Mouse (Mus musculus) stomach, embryonic 16.5 days (tissue): Measurements from ENCODE around the gene Fancc. TPM values are rescaled to one million over a fixed set of nuclear protein-coding genes. Genes with fewer than 3 reads are reported as not detected.

Experiments
- ATAC-seq: fragments of 200-750 bp; cut with Nextera tagmentation; 2 replicates; pipeline ENCODE4 v1.8.0; 2017; ENCODE audit warnings: moderate number of reproducible peaks, moderate TSS enrichment; ENCODE audit not compliant: insufficient read depth, low FRiP score
- H3K27ac ChIP-seq: fragments of 300-500 bp; sonication (generic); 2 replicates; pipeline ENCODE4 v1.5.1; 2014; ENCODE audit warnings: low read length
- H3K27me3 ChIP-seq: fragments of 300-500 bp; sonication (generic); 2 replicates; pipeline ENCODE4 v1.6.1; 2014; ENCODE audit warnings: low read length, control low read depth, mixed read lengths; ENCODE audit not compliant: control insufficient read depth, insufficient read depth
- H3K36me3 ChIP-seq: fragments of 300-500 bp; sonication (generic); 2 replicates; pipeline ENCODE4 v1.6.1; 2014; ENCODE audit warnings: low read length; ENCODE audit not compliant: control insufficient read depth, insufficient read depth
- H3K4me1 ChIP-seq: fragments of 300-500 bp; sonication (generic); 2 replicates; pipeline ENCODE4 v1.6.1; 2014; ENCODE audit warnings: low read length, control low read depth, mixed read lengths; ENCODE audit not compliant: control insufficient read depth, insufficient read depth
- H3K4me2 ChIP-seq: fragments of 300-500 bp; sonication (generic); 2 replicates; pipeline ENCODE4 v1.6.1; 2014; ENCODE audit warnings: low read depth, low read length, mixed read lengths
- H3K4me3 ChIP-seq: fragments of 300-500 bp; sonication (generic); replicated peaks from 2 replicates; pipeline ENCODE4 v1.5.1; 2014; ENCODE audit warnings: mild to moderate bottlenecking, low read length
- H3K9ac ChIP-seq: fragments of 300-500 bp; sonication (generic); 2 replicates; pipeline ENCODE4 v1.6.1; 2014; ENCODE audit warnings: low read length
- H3K9me3 ChIP-seq: fragments of 300-500 bp; sonication (generic); replicated peaks from 2 replicates; pipeline ENCODE4 v1.6.1; 2016; ENCODE audit warnings: low read length, control low read depth; ENCODE audit not compliant: control insufficient read depth
- WGBS: fragments of 180-500 bp; shearing (Covaris S2); extraction: QIAGEN DNeasy Blood & Tissue Kit; methylation state at CpG from one replicate; pipeline ENCODE4 v1.1.7; 2014; 5-methylcytosine and 5-hydroxymethylcytosine counted together
- polyA plus RNA-seq: library from polyadenylated mRNA; unstranded; fragments of >200 nt; fragmentation: Nextera tagmentation; extraction: Ambion mirVana; gene quantifications from 2 replicates; pipeline ENCODE4 v1.2.1, GENCODE M21; 2015

The Fancc gene
- polyA plus RNA-seq, 1 experiment from 2014 or later, result 22.0 TPM

DNA sequence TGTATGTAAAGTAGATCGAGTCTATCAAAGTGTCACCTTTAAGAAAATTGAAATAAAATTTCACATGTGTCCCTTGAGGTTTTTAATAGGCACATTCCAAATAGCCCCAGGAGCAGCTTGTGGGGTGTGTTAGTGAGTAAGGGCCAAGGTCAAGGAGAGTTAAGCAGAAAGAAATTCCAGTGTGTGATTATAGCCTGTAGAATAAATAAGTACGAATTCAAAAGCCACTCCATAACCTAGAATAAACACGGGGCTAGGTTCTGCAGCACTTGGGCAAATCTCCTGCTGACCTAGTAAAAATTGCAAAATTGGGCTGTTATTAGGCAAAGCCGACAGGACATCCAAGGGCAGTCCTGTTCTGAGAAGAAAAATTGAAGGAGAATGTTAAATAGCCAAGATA, 37.9 kb upstream of the Fancc start:
- Histone ChIP-seq H3K36me3 (peaks cover 54% of the 10 kb centered on the region), H3K4me2 (no peak overlapping the region), H3K9me3 (no peaks in the 10 kb centered on the region), H3K27me3 (no peaks in the 10 kb centered on the region), H3K4me1 (peaks cover 8% of the 10 kb centered on the region; the same call in 1 of the 2 replicates), H3K9ac (no peak overlapping the region), H3K27ac (no peak overlapping the region), H3K4me3 (no peak overlapping the region)
- no peak for ATAC-seq
- 47% methylated on average over 4 of the region's 4 CpGs for WGBS

DNA sequence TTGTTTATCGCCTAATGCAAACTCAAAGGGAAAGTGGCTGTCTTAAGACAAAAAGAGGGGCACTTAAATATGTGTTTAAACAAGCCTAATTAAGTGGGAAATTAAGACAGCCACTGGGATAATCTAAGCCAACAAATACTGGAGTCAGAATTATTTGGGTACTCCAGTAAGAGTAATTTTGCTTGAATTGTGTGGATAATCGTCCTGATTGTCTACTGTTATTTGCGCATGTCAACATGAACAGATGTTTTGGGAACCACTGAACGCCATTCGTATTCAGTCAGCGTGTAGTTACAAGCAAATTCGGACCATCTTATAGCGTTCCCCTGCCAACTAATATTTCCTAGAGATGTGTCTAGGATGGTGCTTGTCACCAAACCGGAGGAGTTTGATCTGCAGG, 33.8 kb upstream of the Fancc start:
- Histone ChIP-seq H3K9ac (no peak overlapping the region), H3K4me3 (no peak overlapping the region), H3K9me3 (no peaks in the 10 kb centered on the region), H3K4me1 (peaks cover 46% of the 10 kb centered on the region), H3K4me2 (no peak overlapping the region), H3K27ac (no peak overlapping the region), H3K27me3 (no peaks in the 10 kb centered on the region), H3K36me3 (peaks cover 36% of the 10 kb centered on the region)
- 75% methylated on average over 9 of the region's 9 CpGs for WGBS
- no peak for ATAC-seq

DNA sequence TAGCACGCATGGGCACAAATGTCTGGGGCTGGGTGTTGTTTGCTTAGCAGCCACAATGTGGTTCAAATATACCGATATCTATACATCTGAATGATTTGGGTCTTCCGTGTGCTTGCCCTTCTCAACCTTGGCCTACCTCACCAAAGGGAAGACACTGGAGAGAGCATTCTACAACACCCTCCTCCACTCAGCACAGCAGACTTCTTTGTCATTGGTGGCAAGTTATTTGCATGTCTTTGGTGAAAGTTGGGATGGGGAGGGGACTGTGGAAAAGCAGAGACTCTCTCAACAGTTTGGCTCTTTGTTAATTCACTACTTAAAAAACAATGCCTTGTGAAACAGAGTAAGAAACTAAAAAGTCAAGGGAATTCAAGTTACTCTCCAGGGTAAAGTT, 33.3 kb upstream of the Fancc start:
- Histone ChIP-seq H3K36me3 (peaks cover 36% of the 10 kb centered on the region), H3K27ac (peak overlapping the region; percentile 56), H3K4me1 (peaks cover 49% of the 10 kb centered on the region), H3K9me3 (no peaks in the 10 kb centered on the region), H3K4me2 (no peak overlapping the region), H3K9ac (no peak overlapping the region), H3K27me3 (no peaks in the 10 kb centered on the region), H3K4me3 (no peak overlapping the region)
- no peak for ATAC-seq
- 56% methylated on average over 3 of the region's 3 CpGs for WGBS

DNA sequence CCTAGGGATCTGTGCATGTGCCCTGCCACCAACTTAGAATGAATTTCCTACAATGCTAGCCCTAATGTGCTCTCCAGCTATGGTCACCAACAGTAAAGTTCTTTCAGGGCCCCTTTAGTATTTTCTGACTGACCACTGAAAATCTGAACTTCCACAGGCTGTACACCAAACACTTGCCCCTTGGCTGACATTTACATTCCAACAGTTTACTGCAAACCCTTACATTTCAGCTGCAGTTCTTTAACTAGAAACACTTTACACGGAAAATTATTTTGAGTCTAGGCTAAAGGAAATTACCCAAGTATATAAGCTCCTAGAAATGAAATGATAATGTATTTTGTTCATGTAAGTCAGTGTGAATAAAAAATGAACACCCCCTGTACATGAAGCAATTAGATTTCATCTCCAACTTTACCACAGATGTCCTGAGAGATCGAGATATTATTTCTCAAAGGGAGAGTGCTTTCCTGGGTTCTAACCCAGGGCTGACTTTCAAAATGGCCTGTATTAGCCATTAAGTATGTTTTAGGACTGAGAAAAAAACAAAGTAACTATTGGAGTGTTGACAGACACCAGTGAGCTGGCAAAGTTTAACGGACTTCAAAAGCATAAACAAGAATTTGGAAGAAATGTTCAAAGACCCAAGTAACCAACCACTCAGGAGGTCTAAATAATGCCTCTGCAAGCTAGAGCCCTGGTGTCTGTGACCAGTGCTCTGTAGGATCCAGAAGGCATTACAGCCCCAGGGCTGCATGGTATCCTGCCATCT, 32.7 kb upstream of the Fancc start:
- peaks cover 55% of the 10 kb centered on the region for H3K4me1 ChIP-seq
- H3K9me3 ChIP-seq, result no peaks in the 10 kb centered on the region
- H3K27ac ChIP-seq, result peak overlapping the region; percentile 56
- H3K36me3 ChIP-seq, result peaks cover 36% of the 10 kb centered on the region
- ATAC-seq, result no peak
- H3K4me3 ChIP-seq, result no peak overlapping the region
- no peaks in the 10 kb centered on the region for H3K27me3 ChIP-seq
- no peak overlapping the region for H3K9ac ChIP-seq
- 43% methylated on average over 3 of the region's 3 CpGs for WGBS
- H3K4me2 ChIP-seq, result no peak overlapping the region

DNA sequence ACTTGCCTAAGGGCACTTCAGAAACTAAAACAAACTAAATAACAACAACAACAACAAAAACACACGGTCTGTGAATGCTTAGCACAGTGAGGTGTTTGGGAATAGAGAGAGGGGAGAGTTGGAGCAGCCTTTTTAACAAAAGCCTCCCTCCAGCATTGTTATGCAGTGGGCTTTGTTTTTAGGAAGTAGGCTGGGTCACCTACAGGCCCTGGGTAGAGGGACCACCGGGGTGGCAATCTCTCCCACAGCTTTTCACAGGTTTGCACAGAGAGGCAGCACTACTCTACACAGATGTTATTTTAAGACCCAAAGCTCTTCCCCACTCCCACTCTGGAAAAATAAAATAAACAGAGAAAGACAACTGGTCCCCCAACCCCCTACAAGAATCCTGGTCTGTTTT, 31.8 kb upstream of the Fancc start:
- no peaks in the 10 kb centered on the region for H3K9me3 ChIP-seq
- no peaks in the 10 kb centered on the region for H3K27me3 ChIP-seq
- peak overlapping the region; percentile 91; the same call in 1 of the 2 replicates for H3K27ac ChIP-seq
- H3K4me1 ChIP-seq, result peaks cover 61% of the 10 kb centered on the region
- 22% methylated on average over 2 of the region's 2 CpGs for WGBS
- no peak for ATAC-seq
- no peak overlapping the region for H3K4me3 ChIP-seq
- H3K36me3 ChIP-seq, result peaks cover 28% of the 10 kb centered on the region
- H3K9ac ChIP-seq, result peak overlapping the region; percentile 42
- H3K4me2 ChIP-seq, result no peak overlapping the region

DNA sequence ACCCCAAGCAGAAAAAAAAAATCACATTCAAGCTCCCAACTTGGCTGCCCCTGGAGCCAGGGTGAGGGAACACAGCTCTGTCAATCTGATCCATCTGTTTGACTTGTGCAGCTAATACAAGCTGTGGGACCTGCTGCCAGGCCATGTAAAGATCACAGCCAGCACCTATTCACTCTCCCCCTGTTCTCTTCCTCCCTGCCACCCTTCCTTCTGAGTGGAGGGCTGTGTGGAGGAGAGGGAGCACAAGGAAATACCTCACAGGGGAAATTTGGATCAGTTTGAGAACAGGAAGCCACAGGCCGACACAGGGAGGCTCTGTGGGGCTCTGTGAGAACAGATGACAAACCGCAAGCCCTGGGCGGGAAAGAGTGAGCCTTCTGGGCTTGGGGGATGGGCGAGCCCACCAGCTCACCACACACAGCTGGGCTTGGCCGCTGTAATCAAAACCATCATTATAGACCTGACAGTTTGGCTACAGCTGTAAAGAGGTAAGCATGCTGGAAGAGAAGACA, 31.1 kb upstream of the Fancc start:
- Histone ChIP-seq H3K4me2 (no peak overlapping the region), H3K9me3 (no peaks in the 10 kb centered on the region), H3K27ac (peak overlapping the region; percentile 91), H3K9ac (peak overlapping the region; percentile 42), H3K36me3 (peaks cover 25% of the 10 kb centered on the region), H3K4me3 (no peak overlapping the region), H3K4me1 (peaks cover 66% of the 10 kb centered on the region), H3K27me3 (no peaks in the 10 kb centered on the region)
- WGBS, result 28% methylated on average over 5 of the region's 5 CpGs
- ATAC-seq, result no peak

DNA sequence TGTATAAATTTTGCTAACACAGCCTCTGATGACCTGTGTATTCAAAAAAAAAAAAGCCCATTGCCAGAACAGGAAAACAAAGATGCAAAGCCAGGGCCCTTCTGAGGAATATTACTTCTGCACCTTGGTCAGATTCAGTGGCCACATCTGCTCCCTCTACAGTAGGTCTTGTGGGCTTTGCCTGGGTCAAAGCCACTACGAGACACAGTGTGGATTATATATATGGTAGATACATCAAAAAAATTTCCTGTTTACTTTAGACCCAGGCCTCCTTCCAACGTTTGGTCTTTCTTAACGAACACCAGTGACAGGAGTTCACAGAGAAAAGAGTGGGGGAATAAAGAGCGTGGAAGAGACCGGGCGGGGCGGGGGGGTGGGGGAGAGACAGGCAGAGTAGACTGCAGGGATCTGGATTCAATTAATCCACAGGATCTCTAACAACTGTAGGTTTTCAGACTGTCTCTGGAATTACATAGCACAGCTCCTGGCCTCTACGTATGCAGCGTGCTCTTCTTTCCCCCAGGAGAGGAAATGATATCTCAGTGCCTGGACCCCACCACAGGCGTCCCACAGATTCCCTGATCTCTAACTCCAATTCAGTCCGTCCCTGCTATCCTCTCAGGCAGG, 28.6 kb upstream of the Fancc start:
- H3K36me3 ChIP-seq, result peaks cover 18% of the 10 kb centered on the region
- peak; percentile 45; the same call in 1 of the 2 replicates for ATAC-seq
- H3K4me2 ChIP-seq, result no peak overlapping the region
- 35% methylated on average over 11 of the region's 11 CpGs for WGBS
- H3K4me1 ChIP-seq, result peaks cover 70% of the 10 kb centered on the region
- peak overlapping the region; percentile 91 for H3K27ac ChIP-seq
- H3K9ac ChIP-seq, result peak overlapping the region; percentile 33; the same call in 1 of the 2 replicates
- no peak overlapping the region for H3K4me3 ChIP-seq
- no peaks in the 10 kb centered on the region for H3K27me3 ChIP-seq
- H3K9me3 ChIP-seq, result no peaks in the 10 kb centered on the region

DNA sequence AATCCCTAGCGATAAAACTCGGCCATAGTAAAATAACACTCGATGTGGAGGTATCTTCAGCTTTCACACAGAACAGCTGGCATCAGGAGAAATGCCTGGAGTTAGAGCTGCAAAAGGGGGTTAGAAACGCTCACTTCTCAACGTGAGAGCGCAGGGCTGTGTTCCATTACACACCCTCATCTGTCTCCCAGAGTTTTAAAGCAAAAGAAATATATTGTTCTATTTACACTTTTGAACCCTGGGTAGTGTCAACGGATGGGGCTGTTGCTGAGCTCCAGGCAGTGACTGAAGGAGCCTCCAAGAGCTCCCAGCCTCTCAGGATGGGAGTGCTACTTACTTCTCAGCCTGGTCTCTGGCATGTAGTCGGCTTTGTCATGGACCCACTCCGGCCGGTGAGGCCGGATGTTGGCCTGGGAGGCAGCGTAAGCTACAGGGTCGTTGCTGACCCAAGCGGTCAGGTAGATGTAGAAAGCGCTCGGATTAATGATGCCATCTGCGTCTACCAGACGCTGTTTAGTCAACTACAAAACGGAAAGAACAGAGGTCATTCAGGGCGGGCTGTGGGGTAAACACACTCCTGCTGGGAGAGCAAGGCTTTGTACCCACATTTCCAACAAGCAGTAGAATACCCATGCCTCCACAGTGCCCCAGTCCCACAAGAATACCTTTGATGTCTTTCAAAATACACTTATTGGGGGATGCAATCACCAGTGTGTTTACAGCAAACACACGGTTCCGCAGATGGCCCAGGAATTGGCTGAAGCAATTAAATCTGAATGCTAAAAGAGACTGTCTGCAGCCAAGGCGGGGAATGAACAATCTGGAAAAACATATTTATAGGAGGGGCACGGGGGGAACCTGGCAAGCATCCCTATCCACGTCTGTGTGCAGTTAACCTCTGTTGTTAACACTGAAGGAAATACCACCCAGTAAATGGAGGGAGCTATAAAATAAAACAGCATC, 27.8 kb upstream of the Fancc start:
- WGBS, result 35% methylated on average over 25 of the region's 25 CpGs
- H3K9me3 ChIP-seq, result no peaks in the 10 kb centered on the region
- H3K27ac ChIP-seq, result peak overlapping the region; percentile 91
- H3K27me3 ChIP-seq, result no peaks in the 10 kb centered on the region
- no peak overlapping the region for H3K4me3 ChIP-seq
- H3K9ac ChIP-seq, result peak overlapping the region; percentile 25; the same call in 1 of the 2 replicates
- peak overlapping the region; percentile 16; the same call in 1 of the 2 replicates for H3K4me2 ChIP-seq
- H3K4me1 ChIP-seq, result peaks cover 64% of the 10 kb centered on the region
- peaks cover 21% of the 10 kb centered on the region for H3K36me3 ChIP-seq
- peak; percentile 56 for ATAC-seq
